Mouse (Mus musculus): ENCODE measurements around the gene Ncam1.

Ncam1 gene

DNA sequence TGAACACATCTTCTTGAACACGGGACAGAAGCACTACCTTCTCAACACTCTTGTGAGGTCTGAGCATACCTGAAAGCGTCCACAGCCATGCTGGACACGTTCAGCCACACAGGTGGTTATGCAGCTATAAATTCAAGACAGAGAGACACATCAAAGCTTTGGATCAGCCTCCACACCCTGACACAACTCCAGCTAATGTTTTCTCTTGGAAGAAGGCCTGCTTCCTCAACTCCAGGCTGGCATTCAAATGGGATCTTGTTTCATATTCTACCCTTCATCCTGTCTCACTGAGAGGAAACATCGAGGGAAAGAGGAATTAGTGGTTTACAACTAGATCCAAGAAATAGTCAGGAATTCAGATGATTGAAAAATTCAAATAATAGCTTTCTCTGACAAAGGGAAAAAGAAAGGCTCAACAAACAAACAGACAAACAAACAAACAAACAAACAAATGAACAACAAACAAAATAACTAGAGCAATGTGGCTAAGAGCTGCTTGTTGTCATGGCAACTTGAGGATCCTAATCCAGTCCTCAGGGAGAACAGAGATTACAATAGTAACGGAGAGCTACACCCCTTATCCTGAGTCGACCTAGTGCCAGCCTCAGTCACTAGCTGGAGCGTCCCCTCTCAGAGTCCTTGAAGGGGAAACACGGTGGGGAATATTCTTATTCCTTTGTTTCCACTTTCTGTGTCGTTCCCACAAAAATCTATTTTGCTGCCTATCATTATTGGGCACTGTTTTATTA lies 175.6 kb downstream of the Ncam1 start:
- no peak for DNase-seq (ENCODE audit: low spot score in 2 of 2)

DNA sequence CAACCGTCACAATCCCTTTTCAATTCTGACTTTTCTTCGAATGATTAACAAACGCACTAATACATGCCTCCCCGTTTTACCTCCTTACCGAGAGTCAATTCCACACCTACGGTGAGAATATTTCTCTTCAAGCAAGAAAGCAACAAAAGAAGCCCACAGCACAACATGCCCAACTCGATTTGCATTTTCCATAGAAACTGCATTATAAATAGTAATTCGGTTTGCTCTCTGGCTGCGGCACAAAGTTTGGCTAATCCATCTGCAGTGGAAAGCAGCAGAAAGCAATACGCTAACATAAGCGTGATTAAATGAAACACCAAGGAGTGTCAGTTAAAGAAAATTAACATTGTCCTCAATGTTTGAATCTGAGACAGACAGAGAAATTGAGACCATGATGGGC lies 177.0 kb downstream of the Ncam1 start:
- DNase-seq (ENCODE audit: low spot score in 2 of 2) = no peak

DNA sequence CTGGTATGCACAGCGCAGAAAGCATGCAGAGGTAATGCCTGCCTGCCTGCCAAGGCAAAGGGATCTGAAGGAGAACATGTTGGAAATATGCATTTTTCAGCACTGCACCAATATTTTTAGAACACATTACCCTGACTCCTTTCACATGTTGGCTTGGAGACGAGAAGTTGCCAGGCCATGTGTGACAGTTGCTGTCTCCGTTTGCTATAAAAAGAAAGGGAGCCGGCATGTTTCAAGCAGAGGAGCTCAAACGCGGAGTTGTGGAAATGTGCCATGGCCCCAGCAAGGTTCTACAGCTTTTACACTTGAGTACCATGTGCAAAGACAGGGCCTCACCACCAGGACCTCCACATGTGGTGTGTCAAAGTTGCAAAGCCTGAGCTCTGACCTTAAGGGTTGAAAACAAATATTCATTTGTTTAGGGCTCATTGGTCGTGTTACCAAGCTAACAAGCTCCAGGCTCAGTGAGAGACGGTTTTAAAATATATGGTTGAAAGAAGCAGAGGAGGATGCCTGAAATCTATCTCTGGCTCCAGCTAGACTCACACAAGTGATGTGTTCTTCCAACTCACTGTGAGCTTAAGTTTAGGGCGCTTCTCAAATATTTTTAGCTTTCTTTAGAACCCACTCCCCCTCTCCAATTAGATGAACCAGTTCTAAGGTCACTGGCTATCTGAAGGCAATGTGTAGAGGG lies 179.9 kb downstream of the Ncam1 start:
- no peak for DNase-seq (ENCODE audit: low spot score in 2 of 2)

DNA sequence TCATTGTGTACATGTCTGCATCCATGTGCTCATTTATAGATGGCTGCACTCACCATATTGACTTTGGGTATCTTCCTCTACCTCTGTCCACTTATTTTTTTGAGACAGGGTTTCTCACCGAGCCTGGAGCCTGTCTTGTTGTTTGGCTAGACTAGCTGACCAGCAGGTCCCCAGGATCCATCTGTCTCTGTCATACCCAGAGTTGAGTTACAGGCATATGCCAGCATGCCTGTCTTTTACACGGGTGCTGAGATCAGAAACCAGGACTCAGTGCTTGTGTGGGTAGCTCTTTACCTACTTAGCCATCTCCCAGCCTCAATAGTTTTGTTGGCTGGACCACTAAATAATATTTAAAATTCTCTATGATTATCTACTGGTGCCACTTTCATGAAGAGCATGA lies 180.5 kb downstream of the Ncam1 start:
- DNase-seq (ENCODE audit: low spot score in 2 of 2) = no peak

DNA sequence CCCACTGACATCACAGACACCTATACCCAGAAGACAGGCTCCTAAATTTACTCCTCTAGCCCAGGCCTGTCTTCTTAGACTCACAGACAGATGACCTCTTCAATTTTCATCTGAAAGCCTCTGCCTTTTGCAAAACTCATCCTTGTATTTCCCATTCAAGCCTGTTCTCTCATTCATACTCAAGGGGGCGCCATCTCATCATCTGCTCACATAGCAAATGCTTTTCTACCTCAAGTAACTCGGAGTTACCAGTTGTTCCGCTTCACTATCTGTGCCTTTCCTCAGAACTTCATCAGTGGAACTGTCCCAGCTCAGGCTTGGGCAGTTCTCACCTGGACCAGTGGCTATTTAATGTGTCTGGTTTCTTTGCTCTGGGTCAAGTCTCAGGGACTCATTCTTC lies 181.5 kb downstream of the Ncam1 start:
- no peak for DNase-seq (ENCODE audit: low spot score in 2 of 2)

DNA sequence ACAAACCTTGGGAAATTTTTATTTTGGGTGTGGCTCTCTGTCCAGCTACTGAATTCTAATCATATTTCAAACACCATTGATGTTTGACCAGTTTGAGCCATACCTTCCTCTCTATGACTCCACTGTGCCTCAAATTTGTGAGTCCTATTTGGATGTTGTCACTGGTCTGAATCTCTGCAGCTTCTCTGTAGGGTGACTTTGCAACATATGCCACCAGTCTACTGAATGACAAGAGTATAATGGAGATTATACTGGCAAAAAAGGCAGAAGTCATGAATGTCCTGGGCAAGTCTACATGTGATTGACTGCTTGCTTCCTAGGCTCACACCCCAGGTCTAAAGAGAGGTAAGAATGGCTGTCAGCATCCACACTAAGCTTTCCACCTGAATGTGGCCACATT lies 186.3 kb downstream of the Ncam1 start:
- no peak for DNase-seq (ENCODE audit: low spot score in 2 of 2)

DNA sequence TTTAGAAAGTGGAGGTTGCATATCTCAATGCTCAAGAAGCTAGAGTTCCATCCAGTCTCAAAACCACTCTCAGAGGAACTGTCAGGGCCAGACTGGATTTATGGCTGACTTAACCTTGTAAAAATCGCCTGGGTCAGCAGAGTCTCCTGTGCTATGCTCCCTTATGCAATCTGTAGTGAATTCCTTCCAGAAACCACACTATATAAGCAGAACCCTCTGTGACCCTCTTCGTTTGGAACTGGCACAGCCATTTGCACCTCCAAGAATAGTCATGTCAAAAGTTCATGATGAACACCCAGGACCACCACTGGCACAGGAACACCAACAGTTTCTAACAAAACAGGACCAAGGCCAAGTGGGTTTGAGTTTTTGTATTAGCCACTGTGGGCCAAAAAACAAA lies 190.5 kb downstream of the Ncam1 start:
- no peak for DNase-seq (ENCODE audit: low spot score in 2 of 2)

DNA sequence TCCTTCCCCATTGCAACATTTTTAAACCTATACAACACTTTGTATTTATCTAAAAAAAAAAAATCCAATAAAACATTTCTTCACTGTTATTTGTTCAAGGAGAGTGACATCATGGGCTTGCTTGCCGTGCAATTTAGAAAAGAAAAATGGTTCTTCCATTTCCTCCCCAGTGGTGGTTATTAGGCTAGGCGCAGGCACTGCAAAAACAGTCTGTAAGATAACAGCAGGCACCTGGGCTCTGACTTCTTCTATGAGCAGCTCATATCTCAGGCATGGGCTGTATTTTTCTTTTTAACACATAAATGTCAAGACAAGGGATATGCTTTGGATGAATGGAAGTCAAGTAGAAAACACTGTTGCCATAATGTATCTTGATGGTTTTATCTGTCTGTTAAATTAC lies 192.0 kb downstream of the Ncam1 start:
- DNase-seq (ENCODE audit: low spot score in 2 of 2) = no peak

DNA sequence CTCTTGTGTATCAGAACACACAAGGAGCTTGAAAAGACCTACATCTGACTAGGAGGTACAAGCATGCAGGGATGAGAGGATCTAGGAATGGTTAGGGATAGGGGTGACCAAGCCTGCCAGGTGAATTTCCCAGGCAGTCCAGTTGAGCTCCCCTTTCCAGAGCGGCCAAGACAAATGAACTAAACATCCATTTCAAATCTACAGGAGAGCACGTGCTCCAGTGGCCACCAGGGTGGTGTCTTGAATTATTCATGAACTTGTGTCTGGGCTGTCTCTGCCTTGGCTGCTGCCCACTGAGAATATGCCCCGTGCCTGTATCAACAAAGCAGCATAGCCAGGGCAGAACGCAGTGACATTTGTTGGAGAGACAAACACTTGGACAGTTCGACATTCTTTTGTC lies 192.4 kb downstream of the Ncam1 start:
- no peak for DNase-seq (ENCODE audit: low spot score in 2 of 2)

DNA sequence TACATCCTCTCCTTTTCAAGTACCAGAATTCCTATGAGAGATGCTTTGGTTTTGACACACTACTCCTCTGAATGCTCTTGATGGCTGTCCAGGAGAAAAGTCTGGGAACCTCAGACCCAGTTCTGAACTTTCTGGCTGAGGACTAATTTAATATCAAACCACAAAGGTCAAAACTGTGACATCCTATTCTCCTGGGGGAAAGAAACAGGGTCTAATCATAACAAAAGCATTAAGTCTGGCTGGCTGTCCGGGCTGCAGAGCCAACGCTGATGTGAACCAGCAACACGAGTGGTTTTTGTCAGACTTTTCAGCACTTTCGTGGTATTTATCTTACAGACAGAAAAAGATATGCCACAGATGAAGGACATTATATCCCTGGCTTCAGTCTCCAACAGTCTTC lies 192.9 kb downstream of the Ncam1 start:
- DNase-seq (ENCODE audit: low spot score in 2 of 2) = no peak

DNA sequence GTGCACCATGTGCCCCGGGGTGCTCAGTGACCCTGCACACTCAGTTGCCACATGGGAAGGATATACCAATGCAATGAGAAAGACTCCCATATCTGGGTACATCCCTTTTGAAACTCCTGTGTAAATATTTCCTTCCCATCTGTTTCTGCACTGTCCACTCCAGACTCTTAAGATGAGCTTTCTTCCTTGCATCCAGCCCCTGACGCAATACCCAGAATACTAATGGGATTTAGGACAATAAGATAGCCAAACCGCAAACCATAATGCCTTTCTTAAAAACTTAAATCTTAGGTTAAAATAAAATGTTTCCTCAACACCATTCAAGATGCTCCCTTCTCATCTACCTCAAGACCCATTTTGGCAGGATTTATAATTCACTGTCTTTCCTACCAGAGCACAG lies 193.4 kb downstream of the Ncam1 start:
- no peak for DNase-seq (ENCODE audit: low spot score in 2 of 2)

DNA sequence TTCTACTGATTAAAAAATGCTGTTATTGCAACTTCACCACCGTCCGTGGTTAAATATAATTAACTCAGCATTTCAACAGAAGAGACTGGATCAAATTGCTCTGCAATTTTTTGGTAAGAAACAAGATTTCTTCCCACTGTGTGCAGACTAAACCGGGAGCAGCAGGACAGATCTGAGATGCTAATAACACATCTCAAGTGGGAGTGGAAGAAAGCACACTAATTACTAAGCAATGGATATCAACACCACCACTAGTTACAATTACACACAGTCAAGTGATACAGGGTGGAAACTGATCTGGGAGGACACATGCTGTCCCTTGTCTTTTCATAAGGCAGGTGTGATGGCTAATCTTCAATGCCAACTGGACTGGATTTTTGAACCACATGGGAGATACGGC lies 197.5 kb downstream of the Ncam1 start:
- no peak for DNase-seq (ENCODE audit: low spot score in 2 of 2)

DNA sequence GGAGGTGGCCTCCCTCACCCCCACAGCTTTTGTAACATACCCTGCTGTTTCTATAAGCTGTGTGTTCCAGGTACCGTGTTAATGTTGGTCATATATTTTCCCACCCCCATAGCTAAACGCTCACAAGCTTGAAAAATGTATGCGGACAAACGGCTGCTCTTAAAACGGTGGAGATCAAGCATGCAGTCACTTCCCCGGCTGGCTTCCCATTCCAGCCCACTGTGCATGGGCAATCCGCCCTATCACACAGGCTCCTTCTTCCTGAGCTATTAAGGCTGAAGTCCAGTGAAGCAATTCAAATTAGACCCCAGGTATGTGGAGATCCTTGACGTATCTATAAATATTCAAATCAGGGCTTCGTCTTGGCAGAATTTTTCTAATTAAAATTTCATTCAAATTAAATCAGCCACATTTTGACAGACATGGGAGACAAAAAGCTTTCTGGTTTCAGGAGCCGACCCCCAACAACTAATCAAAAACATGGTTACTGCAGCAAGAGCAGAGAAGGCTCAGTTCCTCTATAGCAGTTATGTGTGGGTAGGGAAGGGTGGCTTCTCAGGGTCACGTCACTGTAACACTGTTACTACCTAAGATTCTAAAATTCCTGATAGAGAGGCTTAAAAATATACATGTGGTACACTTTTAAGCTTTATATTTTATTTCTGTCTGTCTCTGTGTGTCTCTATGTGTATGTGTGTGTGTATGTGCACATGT lies 202.9 kb downstream of the Ncam1 start:
- no peak for DNase-seq (ENCODE audit: low spot score in 2 of 2)

DNA sequence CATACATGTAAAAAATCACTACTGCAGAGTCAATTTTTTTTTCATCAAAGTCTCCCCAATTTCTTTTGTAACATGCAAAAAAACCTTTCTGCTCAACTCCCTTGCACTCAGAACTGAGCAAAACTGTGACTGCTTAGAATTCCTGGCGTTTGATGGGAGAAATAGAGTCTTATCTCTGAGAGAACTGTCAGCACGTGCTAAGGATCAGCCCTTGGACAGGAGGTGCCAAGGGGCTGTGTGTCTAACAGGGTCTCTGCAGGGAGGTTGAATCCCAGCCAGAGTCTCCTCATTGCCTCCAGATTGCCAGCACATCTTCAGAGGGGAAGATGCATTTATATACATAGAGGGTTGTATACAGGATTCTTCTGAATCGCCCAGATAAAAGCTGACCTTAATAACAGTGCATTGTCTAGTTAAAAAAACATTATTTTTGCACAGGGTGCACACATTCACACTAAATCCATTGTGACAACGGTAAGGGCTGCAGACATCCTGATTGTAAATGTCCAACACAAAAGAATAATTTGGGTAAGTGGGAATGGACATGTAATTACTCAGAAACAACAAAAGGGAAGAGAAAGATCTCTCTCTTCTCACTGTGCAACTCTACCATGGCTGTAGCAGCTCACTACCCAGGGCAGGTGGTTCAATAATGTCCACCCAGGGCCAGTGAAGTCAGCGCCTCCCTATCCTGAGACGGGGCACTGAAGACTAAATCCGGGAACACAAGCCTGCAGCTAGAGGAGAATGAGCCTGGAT lies 203.7 kb downstream of the Ncam1 start:
- DNase-seq (ENCODE audit: low spot score in 2 of 2) = no peak

DNA sequence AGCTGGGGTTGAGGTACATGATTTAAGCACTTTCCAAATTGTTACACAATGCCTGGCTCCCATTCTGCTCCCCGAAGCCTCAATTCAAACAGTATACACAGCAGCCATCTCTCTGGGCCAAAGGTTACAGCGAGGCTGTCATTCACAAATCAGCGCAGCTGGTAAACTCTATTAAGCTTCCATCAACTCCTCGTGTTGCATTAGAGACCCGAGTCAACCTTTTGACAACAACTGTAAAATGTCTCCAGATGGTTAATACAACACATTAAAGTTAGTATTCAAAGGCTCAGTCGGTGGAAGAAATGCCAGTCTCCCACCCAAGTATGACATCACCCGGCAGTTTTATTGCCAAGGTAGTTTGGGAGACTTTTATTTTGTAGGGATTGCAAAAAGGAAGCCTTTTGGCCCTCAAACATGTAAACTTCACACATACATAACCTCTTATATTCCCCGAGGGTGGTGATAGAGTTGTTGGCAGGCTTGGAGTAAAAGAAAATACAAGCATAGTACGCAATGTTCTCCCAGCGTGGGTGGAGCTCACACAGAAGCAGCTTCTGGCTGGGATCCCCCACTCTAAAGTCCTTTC lies 204.7 kb downstream of the Ncam1 start:
- no peak for DNase-seq (ENCODE audit: low spot score in 2 of 2)

DNA sequence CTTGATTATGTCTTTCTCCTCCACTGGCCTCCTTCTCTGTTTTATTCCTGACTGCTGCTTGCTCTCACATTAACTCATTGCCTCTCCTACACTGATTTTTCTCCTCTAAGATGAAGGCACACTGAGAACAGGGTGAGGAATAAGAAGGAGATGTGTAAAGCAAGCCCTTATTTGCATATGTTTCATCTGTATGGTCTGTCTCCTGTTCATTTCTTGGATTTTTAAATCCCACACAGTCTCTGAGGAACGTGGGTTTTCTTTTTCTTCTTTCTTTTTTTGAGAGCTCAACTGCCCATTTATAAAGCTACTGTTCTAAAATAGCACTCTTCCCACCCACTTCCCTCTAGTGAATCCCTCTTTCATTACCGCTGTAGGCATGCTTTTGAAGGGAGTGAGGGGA lies 206.7 kb downstream of the Ncam1 start:
- DNase-seq (ENCODE audit: low spot score in 2 of 2) = no peak

DNA sequence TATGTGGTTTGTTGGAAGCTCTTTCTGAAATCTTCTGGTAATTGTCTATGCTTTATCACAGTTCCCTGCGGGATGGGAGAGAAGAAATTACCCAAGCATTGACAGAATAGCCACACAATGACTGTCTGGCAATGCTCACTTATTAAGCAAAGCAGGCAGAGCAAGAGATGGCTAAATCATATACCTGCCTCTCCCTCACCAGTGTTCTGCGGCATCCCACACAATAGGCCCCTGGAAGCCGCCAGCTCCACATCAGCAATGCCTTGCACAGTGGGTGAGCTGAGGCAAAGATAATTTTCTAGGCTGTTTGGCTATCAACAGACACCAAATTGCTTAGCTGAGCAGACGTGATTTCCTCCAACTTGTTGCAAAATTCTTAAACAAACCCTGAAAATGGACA lies 208.5 kb downstream of the Ncam1 start:
- DNase-seq (ENCODE audit: low spot score in 2 of 2) = no peak

DNA sequence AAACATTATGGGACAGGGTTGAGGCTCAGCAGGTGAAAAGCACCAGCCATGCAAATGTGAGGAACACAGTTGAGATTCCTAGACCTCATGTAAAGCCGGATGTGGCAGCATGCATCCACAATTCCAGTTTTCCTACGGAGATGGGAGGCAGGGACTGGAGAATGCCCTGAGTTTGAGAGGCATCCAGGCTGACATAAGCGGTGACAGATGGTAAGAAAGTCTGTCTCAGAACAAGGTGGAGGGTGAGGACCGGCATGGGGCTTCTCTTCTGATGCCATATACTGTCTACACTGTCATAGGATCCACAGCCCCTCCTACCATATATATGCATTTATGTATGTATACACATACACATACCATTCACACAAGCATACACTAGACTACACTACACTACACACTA lies 221.6 kb downstream of the Ncam1 start:
- no peak for DNase-seq (ENCODE audit: low spot score in 2 of 2)

DNA sequence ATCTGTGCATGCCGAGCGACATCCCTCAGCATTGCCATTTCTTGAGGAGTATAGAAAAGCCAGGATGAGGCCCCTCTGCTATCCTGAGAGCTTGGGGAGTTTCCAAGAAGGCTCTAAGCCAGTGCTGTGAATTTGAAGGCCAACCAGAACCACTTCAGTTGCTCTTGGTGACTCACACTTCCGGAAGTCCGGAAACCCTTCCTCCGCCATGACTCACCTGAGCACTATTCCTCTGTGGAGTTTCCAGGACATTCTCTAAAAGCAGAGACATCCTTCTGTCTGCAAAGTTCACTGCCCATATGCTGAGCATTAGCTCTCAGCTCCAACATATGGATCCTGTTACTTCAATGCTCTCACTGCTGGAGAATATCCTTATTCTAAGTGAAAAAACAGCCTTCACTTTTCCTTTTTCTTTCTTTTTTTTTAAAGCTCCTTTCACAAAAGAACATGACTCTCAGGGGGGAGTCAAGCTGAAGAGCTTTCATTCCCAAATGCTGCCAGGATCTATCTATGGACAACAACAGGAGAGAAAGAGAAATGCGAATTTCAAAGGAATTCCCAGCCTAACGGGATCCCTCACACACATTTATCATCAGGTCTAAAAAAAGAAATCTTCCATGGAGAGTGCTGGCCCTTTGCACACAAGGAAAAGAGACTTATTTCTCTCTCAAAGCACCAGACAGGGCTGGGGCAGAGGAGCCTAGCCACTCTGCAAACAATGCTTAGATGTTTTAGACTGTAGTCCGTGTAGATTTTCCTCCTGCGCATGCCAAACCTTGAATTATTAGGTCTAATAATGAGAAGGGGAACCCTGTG lies 226.8 kb downstream of the Ncam1 start:
- no peak for DNase-seq (ENCODE audit: low spot score in 2 of 2)

DNA sequence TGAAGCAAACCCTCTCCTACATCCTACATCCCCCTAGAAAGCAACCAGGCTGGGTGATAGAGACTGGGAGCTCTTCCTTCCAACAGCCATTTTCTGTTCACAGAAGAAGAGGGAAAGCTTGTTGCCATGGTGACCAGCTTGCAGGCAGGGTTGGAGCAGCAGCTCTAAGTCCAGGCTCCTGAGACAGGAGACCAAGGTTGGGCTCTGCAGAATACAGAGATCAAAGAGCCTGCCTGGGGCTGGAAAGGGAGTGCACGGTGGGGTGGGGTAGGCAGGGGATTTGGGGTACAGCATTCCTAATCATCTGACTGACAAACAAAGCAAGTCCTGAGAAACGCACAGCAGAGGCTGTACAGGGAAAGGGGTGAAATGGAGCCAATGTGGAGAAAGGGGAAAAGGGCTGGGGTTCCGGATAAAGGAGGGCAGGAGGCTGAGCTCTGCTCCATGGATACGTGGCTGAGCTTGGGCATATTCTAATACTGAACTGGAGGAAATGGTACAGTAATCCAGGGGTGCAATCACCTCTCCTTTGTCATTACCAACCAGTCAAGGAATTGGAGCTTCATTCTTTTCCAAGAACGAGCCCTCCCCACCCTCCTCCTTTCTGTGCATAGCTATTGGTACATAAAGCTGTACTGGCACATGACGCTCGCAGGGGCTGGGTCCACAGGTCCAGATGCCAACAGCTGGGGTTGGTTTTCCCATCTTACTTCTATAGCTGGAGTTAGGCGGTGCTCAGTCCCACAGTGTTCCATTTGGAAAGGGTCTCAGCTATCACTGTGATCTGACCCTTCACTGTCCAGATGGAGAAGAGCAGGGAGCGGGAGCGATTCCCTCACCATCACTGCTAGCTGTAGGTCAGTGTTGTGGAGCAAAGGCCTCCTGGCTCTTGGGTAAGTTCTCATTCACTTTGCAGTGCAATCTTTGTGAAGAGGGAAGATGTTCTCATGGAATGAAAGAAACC lies 227.7 kb downstream of the Ncam1 start:
- no peak for DNase-seq (ENCODE audit: low spot score in 2 of 2)

All from spleen, postnatal 36 days (tissue).